Mouse (Mus musculus) intestine, embryonic 14.5 days (tissue): ENCODE data around the gene Slc17a2. TPM values are rescaled to one million over a fixed set of nuclear protein-coding genes. Genes with fewer than 3 reads are reported as not detected.

Experiments used
- ATAC-seq: fragments of 200-750 bp; cut with Nextera tagmentation; replicated peaks from 2 replicates; pipeline ENCODE4 v1.8.0; 2017; ENCODE audit warnings: low read depth, moderate number of reproducible peaks, moderate TSS enrichment, moderate library complexity; ENCODE audit not compliant: low FRiP score, low TSS enrichment
- DNase-seq: peaks from one replicate; pipeline ENCODE4 v3.0.0-alpha.2; 2018; ENCODE audit warnings: low spot score
- H3K27ac ChIP-seq: fragments of 300-500 bp; sonication (generic); 2 replicates; pipeline ENCODE4 v1.5.1; 2014; ENCODE audit warnings: low read depth, mild to moderate bottlenecking, control low read depth
- H3K27me3 ChIP-seq: fragments of 300-500 bp; sonication (generic); replicated peaks from 2 replicates; pipeline ENCODE4 v1.6.1; 2014; ENCODE audit warnings: low read length, control low read depth; ENCODE audit not compliant: control insufficient read depth, insufficient read depth
- H3K36me3 ChIP-seq: fragments of 300-500 bp; sonication (generic); 2 replicates; pipeline ENCODE4 v1.6.1; 2014; ENCODE audit warnings: low read length, control low read depth; ENCODE audit not compliant: control insufficient read depth, insufficient read depth
- H3K4me1 ChIP-seq: fragments of 300-500 bp; sonication (generic); replicated peaks from 2 replicates; pipeline ENCODE4 v1.6.1; 2014; ENCODE audit warnings: low read length, control low read depth, mixed read lengths; ENCODE audit not compliant: control insufficient read depth, insufficient read depth
- H3K4me2 ChIP-seq: fragments of 300-500 bp; sonication (generic); 2 replicates; pipeline ENCODE4 v1.6.1; 2014; ENCODE audit warnings: low read length
- H3K4me3 ChIP-seq: fragments of 300-500 bp; sonication (generic); 2 replicates; pipeline ENCODE4 v1.5.1; 2014; ENCODE audit warnings: low read depth, low read length, control low read depth, mixed read lengths
- H3K9ac ChIP-seq: fragments of 300-500 bp; sonication (generic); 2 replicates; pipeline ENCODE4 v1.6.1; 2014; ENCODE audit warnings: mild to moderate bottlenecking, low read length
- H3K9me3 ChIP-seq: fragments of 300-500 bp; sonication (generic); 2 replicates; pipeline ENCODE4 v1.6.1; 2016; ENCODE audit warnings: low read length, control low read depth; ENCODE audit not compliant: control insufficient read depth
- WGBS: fragments of 180-500 bp; shearing (Covaris S2); extraction: QIAGEN DNeasy Blood & Tissue Kit; methylation state at CpG from one replicate; pipeline ENCODE4 v1.1.7; 2014; 5-methylcytosine and 5-hydroxymethylcytosine counted together
- polyA plus RNA-seq: library from polyadenylated mRNA; unstranded; fragments of >200 nt; fragmentation: Nextera tagmentation; extraction: Ambion mirVana; gene quantifications from 2 replicates; pipeline ENCODE4 v1.2.1, GENCODE M21; 2014

Gene Slc17a2
- polyA plus RNA-seq, 1 experiment from 2014 or later = not detected

DNA sequence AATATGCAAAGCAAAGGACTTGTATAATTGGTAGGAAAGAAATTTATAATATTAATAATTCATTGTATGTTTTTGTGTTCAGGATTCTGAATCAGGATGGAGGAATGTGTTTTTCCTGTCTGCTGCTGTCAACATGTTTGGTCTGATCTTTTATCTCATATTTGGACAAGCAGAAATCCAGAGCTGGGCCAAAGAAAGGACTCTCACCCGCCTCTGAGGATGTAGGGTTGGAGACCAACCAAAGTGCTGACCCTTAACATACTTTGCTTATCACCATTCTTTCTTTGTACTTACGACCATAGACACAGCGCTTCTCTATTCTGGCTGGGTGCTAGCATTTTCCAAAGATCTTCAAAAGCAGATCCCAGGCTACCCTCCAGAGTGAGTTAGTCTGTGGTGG, 15.4 kb downstream of the Slc17a2 start:
- WGBS = 72% methylated on average over 3 of the region's 3 CpGs
- ATAC-seq (no peak), DNase-seq (no peak)
- Histone ChIP-seq H3K4me3 (no peak overlapping the region), H3K36me3 (no peaks in the 10 kb centered on the region), H3K27ac (no peak overlapping the region), H3K9me3 (no peaks in the 10 kb centered on the region), H3K4me1 (no peaks in the 10 kb centered on the region), H3K9ac (no peak overlapping the region), H3K27me3 (no peaks in the 10 kb centered on the region), H3K4me2 (no peak overlapping the region)

DNA sequence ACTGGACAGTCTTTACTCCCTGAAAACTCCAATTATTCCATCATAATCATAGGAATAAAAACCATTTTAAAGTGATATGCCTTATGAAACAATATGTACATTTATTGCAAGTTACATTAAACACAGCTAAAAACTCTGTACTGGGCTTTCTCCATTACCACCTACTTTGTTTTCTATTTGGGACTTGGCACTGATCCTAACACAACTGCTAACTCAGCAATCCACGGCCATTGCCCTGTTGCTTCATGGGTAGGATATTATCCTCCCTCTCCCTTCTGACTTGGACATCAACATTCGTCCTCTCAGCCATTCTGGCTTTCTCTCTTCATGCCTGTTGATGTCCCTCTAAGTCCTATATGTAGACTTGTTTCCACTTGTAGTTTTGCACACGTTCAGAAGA, 19.8 kb downstream of the Slc17a2 start:
- no peaks in the 10 kb centered on the region for H3K4me1 ChIP-seq
- WGBS = 74% methylated on average over 3 of the region's 3 CpGs
- ATAC-seq = no peak
- no peak for DNase-seq
- no peak overlapping the region for H3K4me2 ChIP-seq
- H3K27ac ChIP-seq = no peak overlapping the region
- H3K4me3 ChIP-seq = no peak overlapping the region
- H3K27me3 ChIP-seq = no peaks in the 10 kb centered on the region
- H3K36me3 ChIP-seq = no peaks in the 10 kb centered on the region
- H3K9ac ChIP-seq = no peak overlapping the region
- H3K9me3 ChIP-seq = no peaks in the 10 kb centered on the region

DNA sequence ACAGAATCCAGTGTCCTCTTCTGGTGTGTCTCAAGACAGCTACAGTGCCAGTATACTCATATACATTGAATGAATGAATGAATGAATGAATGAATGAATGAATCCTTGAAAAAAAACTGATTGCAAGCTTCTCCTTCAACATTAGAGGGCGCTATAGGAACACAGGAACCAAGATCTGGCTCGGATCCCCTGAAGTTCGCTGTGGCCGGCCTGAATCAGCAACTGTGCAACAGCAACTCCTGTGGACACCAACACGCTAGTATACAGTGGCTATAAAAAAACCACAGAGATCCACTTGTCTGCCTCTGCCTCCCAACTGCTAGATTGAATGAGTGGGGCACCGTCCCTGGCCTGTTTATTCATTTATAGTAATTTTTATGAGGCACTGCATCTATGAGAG, 26.3 kb downstream of the Slc17a2 start:
- DNase-seq (peak; percentile 61), ATAC-seq (no peak)
- H3K27me3 ChIP-seq = no peaks in the 10 kb centered on the region
- no peak overlapping the region for H3K4me3 ChIP-seq
- H3K36me3 ChIP-seq = no peaks in the 10 kb centered on the region
- H3K9ac ChIP-seq = no peak overlapping the region
- WGBS = 5% methylated on average over 6 of the region's 6 CpGs
- H3K4me2 ChIP-seq = no peak overlapping the region
- no peak overlapping the region for H3K27ac ChIP-seq
- H3K4me1 ChIP-seq = no peaks in the 10 kb centered on the region
- H3K9me3 ChIP-seq = no peaks in the 10 kb centered on the region

DNA sequence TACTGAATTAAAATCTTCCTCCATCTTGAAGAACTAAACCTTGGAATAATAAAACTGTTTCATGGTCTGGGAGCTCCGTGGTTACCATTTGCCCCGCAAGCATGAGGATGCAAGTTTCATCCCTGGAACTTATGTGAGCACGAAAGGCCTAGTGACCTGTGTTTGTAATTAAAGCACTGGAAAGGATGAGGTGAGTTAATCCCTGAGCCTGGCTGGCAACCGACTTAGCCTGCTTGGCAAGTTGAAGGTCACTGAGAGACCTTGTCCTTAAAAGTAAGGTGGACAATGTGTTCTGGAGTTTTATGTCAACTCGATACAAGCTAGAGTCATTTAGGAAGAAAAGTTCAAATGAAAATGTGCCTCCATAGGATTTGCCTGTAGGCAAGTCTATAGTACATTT, 28.0 kb downstream of the Slc17a2 start:
- H3K27me3 ChIP-seq = no peaks in the 10 kb centered on the region
- DNase-seq (no peak), ATAC-seq (no peak)
- no peaks in the 10 kb centered on the region for H3K4me1 ChIP-seq
- H3K4me3 ChIP-seq = no peak overlapping the region
- H3K9ac ChIP-seq = no peak overlapping the region
- no peak overlapping the region for H3K4me2 ChIP-seq
- no peak overlapping the region for H3K27ac ChIP-seq
- 92% methylated on average over 5 of the region's 5 CpGs for WGBS
- H3K36me3 ChIP-seq = no peaks in the 10 kb centered on the region
- no peaks in the 10 kb centered on the region for H3K9me3 ChIP-seq

DNA sequence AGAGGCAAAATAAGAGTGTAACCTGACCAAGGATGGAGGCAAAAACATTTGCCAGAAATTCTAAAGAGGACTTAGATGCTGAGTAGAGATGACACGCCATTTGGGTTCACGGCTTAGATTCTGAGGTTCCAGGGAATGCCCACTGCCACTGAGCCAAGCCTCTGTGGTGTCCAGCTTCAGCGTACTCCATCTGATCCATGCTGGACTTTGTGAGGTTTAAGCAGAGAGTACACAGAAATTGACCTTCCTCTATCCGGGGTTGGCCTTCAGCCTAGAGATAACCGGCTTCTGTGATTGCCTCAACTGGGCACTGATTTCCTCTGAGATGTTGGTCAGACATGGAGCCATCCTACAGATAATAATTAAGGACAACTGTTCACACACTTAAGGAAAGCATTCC, 29.8 kb downstream of the Slc17a2 start:
- Histone ChIP-seq H3K4me2 (no peak overlapping the region), H3K9ac (no peak overlapping the region), H3K27ac (no peak overlapping the region), H3K4me3 (no peak overlapping the region), H3K36me3 (no peaks in the 10 kb centered on the region), H3K27me3 (no peaks in the 10 kb centered on the region), H3K4me1 (no peaks in the 10 kb centered on the region), H3K9me3 (no peaks in the 10 kb centered on the region)
- DNase-seq (no peak), ATAC-seq (no peak)
- WGBS = 93% methylated on average over 5 of the region's 5 CpGs

- no peak within 1 kb of the TSS for H3K4me3 ChIP-seq
- H3K4me2 ChIP-seq = no peak within 1 kb of the TSS
- 73% methylated on average over 2 of the region's 2 CpGs for WGBS
- DNase-seq (no peak), ATAC-seq (no peak)
- no peaks in the 10 kb centered on the region for H3K4me1 ChIP-seq
- H3K36me3 ChIP-seq = no peaks in the 10 kb centered on the region
- H3K9ac ChIP-seq = no peak within 1 kb of the TSS
- H3K27me3 ChIP-seq = no peaks in the 10 kb centered on the region
- no peaks in the 10 kb centered on the region for H3K9me3 ChIP-seq
- H3K27ac ChIP-seq = no peak within 1 kb of the TSS
Observed at GRCm38 (mm10) chr13:23839308-23839707, 32.5 kb downstream of the Slc17a2 start, which contains the start of gene Slc17a3. Gene Slc17a3, plus strand, starts transcription at chr13:23839434.

- Histone ChIP-seq H3K4me2 (no peak overlapping the region), H3K9me3 (no peaks in the 10 kb centered on the region), H3K4me3 (no peak overlapping the region), H3K27me3 (no peaks in the 10 kb centered on the region), H3K27ac (no peak overlapping the region), H3K4me1 (no peaks in the 10 kb centered on the region), H3K36me3 (no peaks in the 10 kb centered on the region), H3K9ac (no peak overlapping the region)
- 85% methylated on average over 4 of the region's 4 CpGs for WGBS
- DNase-seq (no peak), ATAC-seq (no peak)
Observed at GRCm38 (mm10) chr13:23845851-23846250, 39.1 kb downstream of the Slc17a2 start.

DNA sequence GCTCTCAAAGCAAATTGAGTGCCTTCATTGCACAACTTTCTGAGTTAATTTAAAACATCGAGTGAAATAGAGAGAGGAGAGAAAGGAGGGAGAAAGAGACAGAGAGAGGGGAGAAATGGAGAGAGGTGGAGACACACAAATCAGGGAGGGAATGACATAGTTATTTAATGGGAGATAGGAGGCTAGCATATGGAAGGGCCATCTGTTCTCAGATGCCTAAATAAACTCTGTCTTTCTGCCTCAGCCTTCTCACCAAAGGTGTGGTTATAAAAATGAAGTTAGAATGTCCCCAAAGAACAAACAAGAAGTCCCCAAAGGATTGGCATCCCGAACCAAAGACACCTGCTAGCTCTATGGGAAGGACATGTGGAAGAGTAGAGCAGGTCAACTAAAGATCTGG, 42.5 kb downstream of the Slc17a2 start:
- Histone ChIP-seq H3K4me3 (no peak overlapping the region), H3K36me3 (no peaks in the 10 kb centered on the region), H3K4me2 (no peak overlapping the region), H3K9ac (no peak overlapping the region), H3K27me3 (no peaks in the 10 kb centered on the region), H3K9me3 (no peaks in the 10 kb centered on the region), H3K4me1 (no peaks in the 10 kb centered on the region), H3K27ac (no peak overlapping the region)
- 89% methylated on average over 2 of the region's 2 CpGs for WGBS
- ATAC-seq = no peak
- DNase-seq = no peak

DNA sequence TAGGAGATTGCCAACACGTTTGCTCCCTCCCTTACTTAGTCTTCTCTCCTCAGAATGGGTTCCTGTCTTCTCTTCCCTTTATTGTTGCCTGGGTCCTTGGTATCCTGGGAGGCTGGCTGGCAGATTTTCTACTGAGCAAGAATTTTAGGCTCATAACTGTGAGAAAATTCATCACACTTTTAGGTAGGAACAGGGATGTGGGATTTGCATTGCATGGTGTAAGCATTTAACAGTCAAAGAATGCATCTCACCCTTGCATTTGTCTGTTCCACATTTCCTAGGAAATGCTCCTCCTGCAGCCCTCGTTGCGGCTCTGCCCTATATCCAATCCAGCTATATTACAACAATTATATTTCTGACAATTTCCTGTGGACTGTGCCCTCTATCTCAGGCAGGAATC, 49.6 kb downstream of the Slc17a2 start:
- Histone ChIP-seq H3K36me3 (no peaks in the 10 kb centered on the region), H3K9ac (no peak overlapping the region), H3K4me2 (no peak overlapping the region), H3K27ac (no peak overlapping the region), H3K4me3 (no peak overlapping the region), H3K27me3 (no peaks in the 10 kb centered on the region), H3K9me3 (no peaks in the 10 kb centered on the region), H3K4me1 (no peaks in the 10 kb centered on the region; the same call in 1 of the 2 replicates)
- WGBS = 58% methylated on average over 3 of the region's 3 CpGs
- DNase-seq = no peak
- no peak for ATAC-seq
